Mouse (Mus musculus) heart, adult 9 months (tissue): Measurements from ENCODE around the gene Sf3a1.
A peak's percentile ranks its signal among the peaks of the same experiment; 100 is the strongest.

Experiments
- DNase-seq, 2 experiments: peaks; one replicate each; pipeline ENCODE4 v3.0.0; 2022; ENCODE audit warnings: low spot score in 2 of 2

Sf3a1 gene

GRCm38 (mm10) chr11:4214572-4214971 is 54.4 kb downstream of the Sf3a1 start:
- DNase-seq, result no peak

GRCm38 (mm10) chr11:4215061-4215460 is 54.9 kb downstream of the Sf3a1 start:
- no peak for DNase-seq

GRCm38 (mm10) chr11:4216248-4217000 is 56.3 kb downstream of the Sf3a1 start:
- peak; percentile 84 to 91 for DNase-seq

- peak; percentile 96 to 98 for DNase-seq
Measured at GRCm38 (mm10) chr11:4217914-4218629, 57.9 kb downstream of the Sf3a1 start, which contains the start of gene Castor1. Gene Castor1 (plus strand): TSS chr11:4218225.

- no peak for DNase-seq
Measured at GRCm38 (mm10) chr11:4218637-4219036, 58.5 kb downstream of the Sf3a1 start.

GRCm38 (mm10) chr11:4219317-4219751 is 59.2 kb downstream of the Sf3a1 start:
- peak; percentile 87 to 88 for DNase-seq

GRCm38 (mm10) chr11:4219908-4220307 is 59.8 kb downstream of the Sf3a1 start:
- DNase-seq, result no peak

- peak in 1 of 2 experiments; percentile 75 for DNase-seq
Measured at GRCm38 (mm10) chr11:4220443-4221400, 60.6 kb downstream of the Sf3a1 start.

- no peak for DNase-seq
Measured at GRCm38 (mm10) chr11:4222046-4222950, 62.1 kb downstream of the Sf3a1 start.

GRCm38 (mm10) chr11:4223393-4224188 is 63.4 kb downstream of the Sf3a1 start:
- DNase-seq, result no peak

GRCm38 (mm10) chr11:4224223-4224622 is 64.1 kb downstream of the Sf3a1 start:
- no peak for DNase-seq

- no peak for DNase-seq
Measured at GRCm38 (mm10) chr11:4226569-4227325, 66.6 kb downstream of the Sf3a1 start.

- DNase-seq, result no peak
Measured at GRCm38 (mm10) chr11:4228463-4228862, 68.3 kb downstream of the Sf3a1 start.

- DNase-seq, result no peak
Measured at GRCm38 (mm10) chr11:4229841-4230240, 69.7 kb downstream of the Sf3a1 start.

GRCm38 (mm10) chr11:4231435-4231834 is 71.3 kb downstream of the Sf3a1 start:
- DNase-seq, result no peak
